27 mouse cellular contexts compared by ENCODE assay signal in the genomic region with DNA sequence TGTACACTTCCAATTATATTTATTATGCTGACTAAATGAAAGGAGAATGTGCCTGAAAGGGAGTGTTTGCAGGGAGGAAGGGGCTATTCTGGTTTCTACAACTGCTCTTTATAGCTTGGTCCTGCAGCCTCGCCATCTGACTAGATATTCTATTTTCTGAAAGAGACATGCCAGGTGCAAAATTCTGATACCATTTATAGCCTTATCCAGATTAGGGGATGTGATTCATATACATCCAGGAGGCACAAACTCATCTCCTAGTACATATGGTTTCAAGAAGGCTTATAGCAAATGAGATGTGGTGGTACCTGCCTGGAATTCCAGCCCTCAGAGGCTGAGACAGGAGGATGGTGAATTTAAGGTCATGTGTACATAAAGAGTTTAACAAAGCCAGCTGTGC.
DNase-seq lines count a peak whose midpoint lies in the region; ATAC-seq lines count a peak whose summit lies in the region.
"Had no signal": no experiment of that assay in that cellular context is flagged by ENCODE, and none has a peak within 500 bp of the region (broad histone marks: within the 10 kb centered on the region; RNA-seq: fewer than 3 reads in every experiment).

No protein-coding gene starts in this region.

- H3K36me3 ChIP-seq in midbrain, embryonic 14.5 days (ENCODE audit: control insufficient read depth, insufficient read depth, low read length): no peaks in the 10 kb centered on the region
- no peaks in the 10 kb centered on the region for H3K36me3 ChIP-seq in midbrain, embryonic 16.5 days (ENCODE audit: control insufficient read depth, insufficient read depth, low read length)
- H3K36me3 ChIP-seq: embryonic facial prominence, embryonic 15.5 days; heart, embryonic 12.5 days; heart, embryonic 15.5 days; hindbrain, embryonic 10.5 days; hindbrain, embryonic 15.5 days had no signal

- H3K4me3 ChIP-seq in midbrain, embryonic 14.5 days (replicated peaks; ENCODE audit: low read depth, low read length): no peak overlapping the region
- H3K4me3 ChIP-seq in midbrain, embryonic 16.5 days (ENCODE audit: low read depth, low read length): no peak overlapping the region
- H3K4me3 ChIP-seq: embryonic facial prominence, embryonic 15.5 days; heart, embryonic 12.5 days; heart, embryonic 15.5 days; hindbrain, embryonic 10.5 days; hindbrain, embryonic 15.5 days had no signal

- ATAC-seq in midbrain, embryonic 14.5 days (ENCODE audit: low FRiP score, low TSS enrichment): no peak
- no peak for ATAC-seq in midbrain, embryonic 16.5 days
- ATAC-seq: CD4-positive, CD25-positive, alpha-beta regulatory T cell, adult 4 months; forebrain, embryonic 14.5 days; inflammation-experienced regulatory T-cells, adult 6 months; intestine, embryonic 16.5 days had no signal

- H3K9me3 ChIP-seq in midbrain, embryonic 14.5 days (ENCODE audit: control insufficient read depth, low read length): no peaks in the 10 kb centered on the region
- H3K9me3 ChIP-seq in midbrain, embryonic 16.5 days (replicated peaks; ENCODE audit: control insufficient read depth, low read length, poor library complexity, severe bottlenecking): no peaks in the 10 kb centered on the region; the same call in 1 of the 2 replicates
- H3K9me3 ChIP-seq: embryonic facial prominence, embryonic 15.5 days; heart, embryonic 15.5 days; hindbrain, embryonic 15.5 days had no signal

- no peaks in the 10 kb centered on the region for H3K27me3 ChIP-seq in midbrain, embryonic 14.5 days (ENCODE audit: control insufficient read depth, insufficient read depth, low read length)
- no peaks in the 10 kb centered on the region for H3K27me3 ChIP-seq in midbrain, embryonic 16.5 days (ENCODE audit: control insufficient read depth, insufficient read depth, low read depth, low read length)
- H3K27me3 ChIP-seq: embryonic facial prominence, embryonic 15.5 days; heart, embryonic 12.5 days; heart, embryonic 15.5 days; hindbrain, embryonic 15.5 days had no signal

- no peak overlapping the region for H3K9ac ChIP-seq in midbrain, embryonic 14.5 days (replicated peaks; ENCODE audit: low read length)
- H3K9ac ChIP-seq in midbrain, embryonic 16.5 days (ENCODE audit: low read depth, low read length): no peak overlapping the region
- H3K9ac ChIP-seq: embryonic facial prominence, embryonic 15.5 days; forebrain, postnatal 0 days; heart, embryonic 12.5 days; heart, embryonic 15.5 days; hindbrain, embryonic 15.5 days had no signal

- no peak overlapping the region for H3K4me2 ChIP-seq in midbrain, embryonic 14.5 days (ENCODE audit: low read length)
- no peak overlapping the region for H3K4me2 ChIP-seq in midbrain, embryonic 16.5 days (ENCODE audit: low read length)
- H3K4me2 ChIP-seq: embryonic facial prominence, embryonic 15.5 days; heart, embryonic 12.5 days; heart, embryonic 15.5 days; hindbrain, embryonic 15.5 days had no signal

- DNase-seq in frontal cortex, adult 2 months (ENCODE audit: extremely low spot score in 1 of 2, low spot score in 1 of 2): peak; percentile 15 to 37
- DNase-seq in frontal cortex, postnatal 25 days (ENCODE audit: low spot score in 2 of 2): no peak
- DNase-seq in midbrain, embryonic 14.5 days: peak; percentile 18
- DNase-seq in brain, adult 2 months (ENCODE audit: low read depth, low spot score): peak; percentile 73
- DNase-seq in telencephalon, adult 2 months (ENCODE audit: low read depth, low spot score): peak; percentile 72
- DNase-seq: adrenal gland, adult 2 months; adrenal gland, postnatal 14 days; cerebellum, adult 11-12 months; cerebellum, adult 8-10 months; cerebellum, postnatal 10 days; cerebellum, postnatal 36 days; embryo, embryonic 11 days; gastrocnemius, postnatal 25 days; heart, adult 18-20 months; heart, postnatal 10 days; heart, postnatal 36 days had no signal

- 79% methylated on average over 1 of the region's 1 CpGs for WGBS in midbrain, embryonic 14.5 days
- WGBS in midbrain, embryonic 16.5 days: 66% methylated on average over 1 of the region's 1 CpGs

- no peak overlapping the region for H3K27ac ChIP-seq in midbrain, embryonic 14.5 days (replicated peaks; ENCODE audit: low read depth, low read length)
- no peak overlapping the region for H3K27ac ChIP-seq in midbrain, embryonic 16.5 days (ENCODE audit: low read length)
- H3K27ac ChIP-seq: embryonic facial prominence, embryonic 15.5 days; heart, embryonic 15.5 days; hindbrain, embryonic 10.5 days; hindbrain, embryonic 15.5 days had no signal

- peaks cover 8% of the 10 kb centered on the region; the same call in 1 of the 2 replicates for H3K4me1 ChIP-seq in midbrain, embryonic 14.5 days (ENCODE audit: control insufficient read depth, insufficient read depth, low read length)
- peaks cover 2% of the 10 kb centered on the region; the same call in 1 of the 2 replicates for H3K4me1 ChIP-seq in midbrain, embryonic 16.5 days (ENCODE audit: control insufficient read depth, insufficient read depth, low read length)
- H3K4me1 ChIP-seq: embryonic facial prominence, embryonic 15.5 days; heart, embryonic 12.5 days; heart, embryonic 15.5 days had no signal

Comparison
In these comparisons a context has a peak if more than half of its experiments do, and no peak if none do; other contexts are left out.
1. DNase-seq: peak in frontal cortex, adult 2 months (2 of 2), midbrain, embryonic 14.5 days (single experiment), brain, adult 2 months (single experiment) and telencephalon, adult 2 months (single experiment); none in frontal cortex, postnatal 25 days (0 of 2).